Mouse (Mus musculus) right cerebral cortex, adult 2 months (tissue): ENCODE measurements around the gene Abca8a.
A peak's percentile ranks its signal among the peaks of the same experiment; 100 is the strongest.

Source experiments
- DNase-seq, 2 experiments: peaks; one replicate each; pipeline ENCODE4 v3.0.0; 2021 to 2022; ENCODE audit warnings: low spot score in 2 of 2

Gene Abca8a

DNA sequence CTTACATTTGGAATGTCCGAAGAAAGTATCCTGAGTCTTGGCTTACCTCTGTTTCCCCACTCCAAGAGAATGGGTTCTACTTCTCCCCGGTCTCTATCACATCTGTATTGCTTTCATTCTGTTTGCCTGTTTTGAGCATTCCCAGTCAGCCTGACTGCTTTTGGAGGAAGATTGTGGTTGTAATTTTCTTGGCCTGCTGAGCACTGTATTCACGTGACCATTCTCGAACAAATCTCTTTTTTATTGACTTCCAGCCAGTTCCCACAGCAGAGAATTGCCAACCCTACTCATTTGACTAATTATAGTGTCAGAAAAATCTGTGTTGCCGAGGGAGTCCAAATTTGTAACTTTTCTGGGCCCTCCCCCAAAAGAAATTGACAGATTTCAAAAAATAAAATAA, at the start of gene Abca8a:
TSS of gene Abca8a (minus strand) at position 121 of the 400 bp plus-strand sequence.
- DNase-seq, result peak in 1 of 2 experiments; percentile 3

DNA sequence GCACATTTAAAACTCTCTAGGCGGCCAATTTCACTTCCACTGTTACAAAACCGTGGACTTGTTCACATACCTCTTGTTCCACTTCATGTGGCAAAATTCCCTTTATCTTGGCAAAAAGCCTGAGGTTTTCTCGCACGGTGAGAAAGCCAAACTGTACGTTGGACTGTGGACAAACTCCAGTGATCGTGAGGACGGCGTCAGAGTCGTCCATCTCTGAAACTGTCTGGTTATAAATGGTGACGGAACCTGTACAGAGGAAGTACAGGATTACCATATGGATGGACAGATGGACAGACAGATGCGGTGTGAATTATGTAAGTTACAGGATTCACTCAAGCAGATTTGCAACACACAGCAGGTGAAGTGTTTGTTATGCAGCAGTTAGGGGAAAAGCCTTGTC, 49.6 kb upstream of the Abca8a start:
- DNase-seq, result no peak

DNA sequence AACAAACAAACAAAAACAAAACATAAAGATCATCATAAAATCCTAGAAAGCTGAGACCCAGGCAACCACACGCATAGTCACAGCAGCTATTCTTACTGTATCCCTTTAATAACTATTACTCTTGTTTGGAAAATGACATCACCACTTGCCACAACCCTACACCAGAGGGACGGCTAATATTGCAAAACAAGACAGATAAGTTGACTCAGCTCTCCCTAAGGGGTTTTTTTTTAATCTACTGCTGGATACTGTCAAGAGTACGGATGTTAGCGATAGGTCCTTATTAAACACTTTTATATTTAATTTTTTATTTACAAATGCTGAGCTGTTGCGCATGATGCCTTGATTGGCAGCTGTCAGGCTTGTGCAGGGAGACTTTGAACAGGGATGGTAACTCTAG, 35.0 kb upstream of the Abca8a start:
- no peak for DNase-seq

DNA sequence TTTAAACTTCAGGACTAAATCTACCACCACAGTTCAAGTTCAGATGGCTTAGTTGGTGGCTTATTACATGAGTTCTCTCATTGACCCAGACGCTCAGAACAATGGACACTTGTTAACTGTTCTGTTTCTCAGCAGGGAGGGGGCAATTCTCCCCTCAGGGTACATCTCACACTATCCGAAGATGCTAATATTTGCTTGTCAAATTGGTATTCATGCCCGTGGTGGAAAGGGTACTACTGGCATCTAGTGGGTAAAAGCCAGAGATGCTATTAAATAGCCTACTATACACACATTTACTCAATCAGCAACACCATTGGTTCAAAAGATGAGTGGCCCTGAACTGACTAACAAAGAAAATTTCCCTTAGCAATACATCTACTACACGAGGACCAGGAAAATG, 15.4 kb upstream of the Abca8a start:
- peak in 1 of 2 experiments; percentile 11 for DNase-seq

DNA sequence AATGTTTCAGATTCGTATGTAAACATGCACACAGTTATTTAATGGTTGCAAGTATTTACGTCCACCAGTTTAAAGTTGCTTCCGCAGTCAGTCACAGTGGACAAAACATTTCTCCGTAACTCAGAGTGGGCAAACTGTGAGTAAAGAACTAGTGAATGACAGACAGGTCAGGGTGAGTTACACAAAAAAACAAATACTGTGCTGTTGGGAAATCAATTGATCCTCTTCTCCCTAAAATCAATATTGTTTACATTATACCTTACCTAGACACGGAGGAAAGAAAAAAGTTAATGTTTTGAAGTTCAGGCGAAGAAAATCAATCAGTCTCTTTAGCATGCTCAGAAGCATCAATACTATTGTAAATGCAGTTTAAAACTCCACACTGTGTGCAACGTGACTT, 5.7 kb upstream of the Abca8a start:
- DNase-seq, result no peak

DNA sequence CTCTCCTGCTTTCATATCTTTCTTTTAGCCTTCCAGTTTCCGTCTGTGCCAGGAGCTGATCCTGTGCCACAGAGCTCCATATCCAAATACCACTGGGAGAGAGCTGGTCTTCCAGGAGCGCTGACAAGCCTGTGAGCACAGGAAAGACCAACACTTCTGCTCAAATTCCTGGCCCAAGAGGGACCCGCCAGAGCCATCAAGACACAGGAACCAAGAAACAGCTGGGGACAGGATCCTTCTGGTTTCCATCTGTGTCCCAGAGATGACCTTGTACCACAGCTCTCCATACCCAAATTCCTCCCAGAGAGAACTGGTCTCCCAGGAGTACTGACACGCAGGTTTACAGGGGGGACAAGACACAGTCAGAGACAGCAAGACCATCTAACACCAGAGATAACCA, 3.1 kb upstream of the Abca8a start:
- no peak for DNase-seq

DNA sequence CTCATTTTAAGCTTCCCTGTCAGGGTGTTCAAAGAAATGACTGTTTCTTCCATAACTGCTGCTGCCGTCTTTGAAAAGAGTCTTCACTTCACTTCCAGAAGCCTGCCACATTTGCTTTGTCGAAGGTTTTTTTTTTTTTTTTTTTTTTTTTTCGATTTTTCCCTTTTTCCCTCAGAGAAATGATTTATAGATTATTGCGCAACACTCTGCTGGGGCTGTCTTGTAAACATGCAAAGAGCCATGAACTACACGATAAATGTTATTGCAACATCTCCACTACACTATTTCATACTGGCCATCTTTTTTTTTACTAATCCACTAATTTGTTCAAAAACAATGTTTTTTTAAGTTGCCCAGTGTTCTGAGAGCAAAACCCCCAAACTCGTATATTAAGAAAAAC, 1.7 kb upstream of the Abca8a start:
- no peak for DNase-seq

DNA sequence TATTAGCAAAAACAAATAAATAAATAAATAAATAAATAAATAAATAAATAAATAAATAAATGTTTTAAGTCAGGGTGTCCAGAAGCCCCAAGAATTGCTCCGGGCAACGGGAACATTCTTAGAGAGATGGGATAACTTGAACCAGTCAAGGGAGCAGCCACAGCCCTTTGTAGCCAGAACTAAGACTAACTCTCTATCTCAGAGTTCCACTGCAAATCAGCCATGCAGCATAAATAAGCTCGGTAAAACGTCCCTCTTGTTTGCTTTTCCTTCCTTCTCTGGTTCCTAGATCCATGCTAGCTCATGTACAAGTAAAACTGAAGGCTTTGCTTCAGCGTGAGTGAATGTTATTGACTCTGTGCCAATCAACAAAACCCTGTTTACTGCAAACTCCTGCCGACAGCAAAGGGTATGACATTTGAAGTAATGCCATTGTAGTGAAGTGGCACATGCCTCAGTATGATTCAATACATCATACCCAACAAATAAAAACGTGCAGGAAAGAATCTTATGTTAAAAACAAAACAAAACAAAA, 865 bp downstream of the Abca8a start:
- no peak for DNase-seq

DNA sequence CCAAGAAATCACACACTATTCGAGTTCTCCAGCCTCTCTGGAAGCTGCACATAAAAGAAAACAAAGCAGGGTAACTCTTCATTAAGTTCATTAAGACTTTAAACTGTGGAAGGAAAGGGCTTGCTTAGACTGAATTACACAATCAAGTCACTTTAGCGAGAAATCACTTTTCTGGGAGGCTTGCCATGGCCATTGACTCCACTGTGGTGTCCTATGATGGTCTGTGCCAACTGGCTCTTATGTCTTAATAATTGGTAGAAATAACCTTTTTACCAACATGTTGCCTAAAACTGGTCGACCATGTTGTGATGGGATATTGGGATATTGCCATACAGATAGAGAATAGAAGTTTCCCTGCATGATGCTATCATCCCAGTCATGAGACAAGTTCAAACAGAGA, 1.5 kb downstream of the Abca8a start:
- no peak for DNase-seq

DNA sequence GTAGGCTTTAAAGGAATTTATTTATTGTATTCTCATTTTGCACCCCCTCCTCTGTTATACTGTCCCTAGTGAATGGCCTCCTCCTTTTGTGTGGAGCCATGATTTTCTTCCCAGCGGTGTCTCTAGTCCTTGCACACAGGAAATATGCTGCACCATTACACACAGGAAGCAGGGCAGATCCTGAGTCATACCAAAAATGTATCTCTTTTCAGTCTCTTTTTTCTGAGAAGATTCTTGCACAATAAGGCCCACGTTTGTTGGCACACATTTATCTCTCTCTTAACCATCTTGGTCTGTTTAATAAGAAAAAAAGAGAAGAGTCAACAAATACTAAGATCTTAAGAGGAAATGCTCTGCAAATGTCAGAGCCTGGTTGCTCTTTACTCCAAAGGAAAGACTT, 4.5 kb downstream of the Abca8a start:
- DNase-seq, result no peak

DNA sequence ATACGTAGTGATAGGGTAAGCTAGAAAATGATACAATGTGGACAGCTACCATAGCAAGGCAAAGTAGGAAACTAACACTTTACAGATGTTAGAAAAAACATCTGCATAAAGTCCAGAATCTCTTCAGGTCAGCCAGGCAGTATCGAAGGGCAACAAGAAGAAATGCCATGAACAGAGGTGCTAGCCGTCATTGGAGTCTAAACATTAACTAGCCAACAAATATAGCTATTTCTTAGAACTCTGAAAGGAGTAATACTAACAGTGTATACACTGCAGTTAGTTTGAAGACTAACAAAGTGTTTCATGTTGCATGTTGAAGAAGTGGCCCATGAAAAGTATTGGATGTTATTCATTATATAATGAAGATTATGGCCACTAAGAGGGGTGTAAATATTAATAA, 23.6 kb downstream of the Abca8a start:
- DNase-seq, result no peak

DNA sequence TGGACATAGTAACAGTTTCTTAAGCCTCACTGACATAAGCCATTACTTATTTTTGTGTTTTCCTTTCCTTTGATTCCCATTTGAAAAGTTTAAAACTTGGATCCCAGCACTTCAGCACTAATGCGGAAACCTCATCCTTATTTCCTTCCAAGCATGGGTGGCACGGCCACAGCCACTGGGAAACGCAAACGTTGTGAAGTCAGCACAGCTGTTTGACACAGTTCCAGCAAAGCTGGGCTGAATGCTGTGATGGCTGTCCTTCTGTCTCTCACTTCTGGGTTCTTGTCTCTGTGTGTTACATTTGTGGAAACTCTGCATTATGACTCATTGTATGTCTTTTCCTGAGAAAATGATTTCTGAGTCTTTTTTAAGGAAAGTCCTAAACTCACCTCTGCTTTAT, 34.7 kb downstream of the Abca8a start:
- peak in 1 of 2 experiments; percentile 2 for DNase-seq

DNA sequence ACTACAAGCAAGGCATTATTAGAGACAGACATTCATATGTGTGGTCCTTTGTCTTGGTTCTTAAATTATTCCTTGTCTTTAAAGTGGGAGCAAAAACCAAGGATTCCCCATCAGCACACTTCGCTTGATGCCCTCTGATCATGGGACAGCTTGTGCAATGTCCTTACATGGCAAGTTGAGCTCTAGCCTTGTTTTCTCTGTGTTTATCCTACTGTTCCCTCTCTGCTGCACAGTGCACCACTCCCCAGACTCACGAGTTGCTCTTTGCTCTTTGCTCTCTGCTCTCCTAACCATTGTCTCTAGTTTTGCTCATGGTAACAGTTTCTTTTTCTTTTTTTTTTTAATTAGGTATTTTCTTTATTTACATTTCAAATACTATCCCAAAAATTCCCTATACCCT, 35.7 kb downstream of the Abca8a start:
- DNase-seq, result no peak

DNA sequence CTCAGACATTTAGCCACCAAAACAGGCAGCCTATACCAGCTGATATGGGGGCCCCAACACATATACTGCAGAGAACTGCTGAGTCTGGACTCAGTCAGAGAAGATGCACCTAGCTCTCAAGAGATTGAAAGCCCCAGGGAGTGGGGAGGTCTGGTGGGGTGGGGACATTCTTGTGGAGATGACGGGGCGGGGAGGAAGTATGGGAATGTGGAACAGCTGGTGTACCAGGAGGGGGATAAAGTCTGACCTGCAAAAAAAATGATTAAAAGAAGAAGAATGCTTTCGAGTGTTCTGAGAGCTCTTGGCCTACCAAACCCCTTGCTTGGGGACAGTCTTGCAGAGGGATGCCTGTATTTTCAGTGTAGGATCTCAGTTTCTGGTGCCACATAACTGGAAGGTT, 42.1 kb downstream of the Abca8a start:
- DNase-seq, result no peak

DNA sequence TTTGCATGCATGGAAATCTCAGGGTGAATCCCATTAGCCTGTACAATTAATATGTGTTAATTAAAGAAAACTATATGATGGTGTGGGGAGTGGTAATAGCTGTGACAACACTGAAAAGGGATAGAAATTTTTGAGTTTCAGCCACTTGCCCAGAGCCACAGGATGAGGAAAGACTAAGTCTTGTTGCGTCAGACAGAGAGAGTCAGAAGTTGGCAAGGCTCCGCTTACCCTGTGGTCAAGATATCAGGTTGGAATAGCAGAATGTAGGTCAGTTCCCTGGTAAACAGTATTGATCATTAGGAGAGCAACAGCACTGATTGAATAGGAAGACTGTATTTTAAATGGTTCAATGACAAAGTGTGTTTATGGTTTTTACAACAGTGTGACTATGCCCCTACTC, 58.0 kb downstream of the Abca8a start:
- no peak for DNase-seq

DNA sequence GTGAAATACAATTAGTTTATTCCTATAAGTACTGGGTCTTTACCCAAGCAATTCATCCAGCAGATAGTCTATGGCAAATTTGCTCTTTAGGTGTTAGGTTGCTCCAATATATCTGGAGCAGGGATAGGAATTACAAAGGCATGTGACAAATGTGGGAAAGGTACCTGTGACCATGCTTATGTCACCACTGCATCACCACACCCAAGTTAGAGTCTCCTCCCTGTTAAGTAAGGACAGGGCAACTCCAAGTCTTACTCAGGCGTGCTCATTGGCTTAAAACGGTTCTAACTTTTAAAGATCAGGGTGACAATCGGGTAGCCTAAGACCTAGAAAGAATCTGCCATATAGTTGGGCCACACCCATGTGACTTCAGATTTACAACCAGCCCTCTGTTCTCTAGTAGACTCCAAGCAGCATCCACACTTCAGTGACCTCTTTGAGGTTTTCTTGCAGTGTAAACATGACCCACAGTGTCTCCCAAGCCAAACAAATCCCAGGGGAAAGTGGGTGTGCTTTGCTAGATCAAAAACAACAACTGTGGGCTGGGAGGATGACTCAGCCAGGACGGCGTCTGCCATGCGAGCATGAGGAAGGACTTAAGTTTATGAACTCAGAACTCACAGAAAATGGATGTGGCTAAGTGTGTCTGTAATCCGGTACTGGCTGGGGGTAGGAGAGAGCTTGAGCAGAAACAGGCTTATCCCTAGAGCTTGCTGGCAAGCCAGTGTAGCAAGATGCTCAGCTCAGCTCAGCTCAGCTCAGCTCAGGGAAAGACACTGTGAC, 66.7 kb downstream of the Abca8a start:
- DNase-seq, result no peak

DNA sequence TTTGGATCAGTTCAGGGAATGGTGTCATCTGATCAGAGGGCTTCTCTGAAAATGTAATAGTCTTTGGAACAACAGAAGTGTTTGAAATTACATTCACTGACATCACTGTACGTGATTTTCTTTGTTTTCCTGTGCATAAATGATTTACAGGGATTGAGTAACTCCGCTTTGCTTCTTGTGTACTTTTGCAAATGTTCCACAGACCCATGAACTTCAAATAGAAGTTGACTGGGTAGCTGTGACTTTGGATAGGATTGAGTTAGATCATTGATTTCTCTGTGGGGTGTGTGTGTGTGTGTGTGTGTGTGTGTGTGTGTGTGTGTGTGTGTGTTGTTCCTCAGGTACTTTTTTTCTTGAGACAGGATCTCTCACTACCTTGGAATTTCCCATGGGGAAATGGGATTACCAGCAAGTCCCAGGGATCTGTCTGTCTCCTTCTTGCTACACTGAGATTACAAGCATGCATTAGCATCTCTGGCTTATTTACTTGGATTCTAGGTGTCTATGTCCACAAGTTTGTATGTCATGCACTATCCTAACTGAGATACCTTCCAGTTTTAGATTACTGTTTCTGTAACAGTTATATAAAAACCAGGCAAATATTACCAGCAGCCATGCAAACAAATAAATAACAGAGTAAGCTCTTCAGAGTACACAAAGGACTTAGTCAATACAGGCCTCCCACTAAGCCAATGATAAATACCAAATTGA, 84.8 kb downstream of the Abca8a start:
- no peak for DNase-seq

DNA sequence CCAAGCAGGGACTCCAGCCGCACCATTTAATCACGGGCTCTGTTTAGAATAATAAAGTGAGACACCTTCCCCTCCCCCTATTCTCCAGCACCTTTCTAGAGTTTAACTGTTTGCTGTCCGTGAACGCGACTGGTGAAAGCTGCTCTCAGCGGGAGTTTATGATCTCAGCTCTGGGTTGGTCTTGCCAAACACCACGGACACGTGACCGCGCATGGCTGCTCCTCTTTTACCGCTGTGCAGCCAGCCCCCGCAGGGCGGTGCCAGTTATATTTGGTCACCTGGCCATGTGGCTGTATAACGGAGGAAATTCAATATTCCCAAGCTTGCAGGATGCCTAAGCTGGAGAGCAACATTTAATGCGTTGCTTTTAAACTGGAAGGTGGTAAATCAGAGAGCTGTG, 100.2 kb downstream of the Abca8a start, which contains the start of gene Abca8b:
TSS of gene Abca8b (minus strand) at position 222 of the 400 bp plus-strand sequence.
- DNase-seq, result peak; percentile 88 to 89

DNA sequence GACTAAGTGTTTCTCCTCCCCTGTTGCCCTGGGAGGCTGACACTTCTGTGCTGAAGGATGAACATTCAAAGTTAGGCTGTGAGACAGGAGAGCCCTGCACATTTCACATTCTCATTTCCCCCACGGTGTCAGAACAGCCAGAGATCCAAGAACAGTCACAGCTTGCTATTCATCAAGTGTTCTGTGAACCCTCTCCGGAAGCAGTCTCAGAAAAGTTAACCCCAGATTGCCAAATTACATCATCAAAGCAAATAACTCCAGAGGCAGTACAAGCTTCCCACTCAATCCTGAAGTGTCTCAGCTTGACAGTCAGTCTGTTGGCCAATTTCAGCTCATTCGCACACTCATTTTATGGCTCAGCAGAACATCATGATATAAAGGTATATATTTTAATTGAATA, 100.8 kb downstream of the Abca8a start:
- peak; percentile 44 to 56 for DNase-seq

DNA sequence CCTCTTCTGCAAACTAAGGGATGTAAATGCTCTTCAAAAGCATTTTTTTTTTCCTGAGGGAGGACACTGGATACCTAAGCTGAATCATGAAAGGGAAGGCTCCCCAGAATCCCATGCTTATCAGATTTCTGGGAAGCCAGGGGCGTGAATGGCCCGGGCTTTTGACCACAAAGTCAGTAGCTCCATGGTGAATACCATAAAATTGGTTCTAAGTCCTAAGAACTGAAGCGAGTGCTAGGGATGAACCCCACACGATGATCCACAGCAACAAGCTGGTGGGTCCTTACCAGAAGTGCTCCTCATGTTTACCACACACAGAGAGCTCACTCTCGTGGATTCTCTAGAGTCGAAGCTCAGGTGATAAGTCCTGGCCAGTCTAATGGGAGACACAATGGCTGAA, 101.8 kb downstream of the Abca8a start:
- DNase-seq, result no peak

DNA sequence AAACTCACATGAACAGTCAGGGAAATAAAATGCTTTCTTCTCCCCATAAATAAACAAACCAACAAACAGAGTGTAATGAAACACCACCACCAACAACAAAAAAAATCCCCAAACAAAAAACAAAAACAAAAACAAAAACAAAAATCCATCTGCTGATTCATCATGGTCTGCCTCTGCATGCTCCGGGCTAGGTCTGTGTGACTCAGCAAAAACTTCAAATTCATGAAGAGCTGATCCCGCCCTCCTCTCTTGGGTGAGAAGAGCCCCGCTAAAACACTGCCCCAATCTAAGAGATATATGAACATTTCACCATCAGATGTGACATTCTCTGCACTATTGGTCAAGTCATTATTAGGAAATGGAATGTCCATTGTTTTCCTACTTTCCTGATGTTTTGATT, 104.5 kb downstream of the Abca8a start:
- peak in 1 of 2 experiments; percentile 14 for DNase-seq

DNA sequence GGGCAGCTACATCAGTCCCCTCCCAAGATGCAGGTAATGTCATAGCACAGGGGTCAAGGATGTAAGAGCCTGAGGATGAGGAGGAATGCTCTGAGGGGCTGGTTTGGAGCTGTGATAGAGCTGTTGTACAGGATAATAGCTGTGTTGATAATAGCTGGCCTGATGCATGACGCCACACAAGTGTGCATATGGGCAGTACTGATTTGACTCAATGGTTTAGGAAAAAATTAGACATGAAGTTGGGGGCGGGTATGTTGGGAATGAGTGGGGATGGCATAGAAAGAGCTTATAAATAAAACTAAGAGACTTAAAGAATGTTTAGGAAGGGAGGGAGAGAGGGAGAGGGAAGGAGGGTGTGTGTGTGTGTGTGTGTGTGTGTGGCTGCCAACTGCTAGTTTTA, 105.5 kb downstream of the Abca8a start:
- no peak for DNase-seq

DNA sequence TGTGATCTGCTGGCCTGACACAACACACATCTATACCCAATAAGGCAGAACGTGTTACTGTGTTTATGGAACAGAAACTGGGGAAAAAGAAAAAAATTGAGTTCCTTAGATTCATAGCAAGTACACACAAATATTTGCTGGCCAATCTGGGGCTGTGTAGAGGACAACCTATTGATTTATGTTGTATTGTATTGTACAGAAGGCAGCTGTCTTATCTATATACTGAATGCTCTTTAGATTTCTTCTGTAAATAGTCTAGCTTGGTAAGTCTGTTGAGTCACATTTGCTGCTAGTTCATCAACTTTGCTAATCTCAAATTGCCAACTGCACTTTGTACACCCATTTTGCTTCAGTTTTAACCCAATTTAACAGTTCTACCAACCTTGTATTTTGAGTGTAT, 107.6 kb downstream of the Abca8a start:
- DNase-seq, result no peak
